Mouse (Mus musculus) neural tube, embryonic 14.5 days (tissue): ENCODE measurements around the gene Nid2. TPM values are rescaled to one million over a fixed set of nuclear protein-coding genes. Genes with fewer than 3 reads are reported as not detected.

Source experiments
- ATAC-seq: fragments of 200-750 bp; cut with Nextera tagmentation; 2 replicates; pipeline ENCODE4 v1.8.0; 2017; ENCODE audit warnings: low read depth, mild to moderate bottlenecking, moderate TSS enrichment, moderate library complexity
- H3K27ac ChIP-seq: fragments of 300-500 bp; sonication (generic); 2 replicates; pipeline ENCODE4 v1.5.1; 2014; ENCODE audit warnings: low read depth, mild to moderate bottlenecking, control low read depth, low read length, moderate library complexity, mixed read lengths
- H3K27me3 ChIP-seq: fragments of 300-500 bp; sonication (generic); 2 replicates; pipeline ENCODE4 v1.6.1; 2014; ENCODE audit warnings: low read length; ENCODE audit not compliant: control insufficient read depth, insufficient read depth
- H3K36me3 ChIP-seq: fragments of 300-500 bp; sonication (generic); 2 replicates; pipeline ENCODE4 v1.6.1; 2014; ENCODE audit warnings: low read length, mixed read lengths; ENCODE audit not compliant: control insufficient read depth, insufficient read depth
- H3K4me1 ChIP-seq: fragments of 300-500 bp; sonication (generic); 2 replicates; pipeline ENCODE4 v1.6.1; 2014; ENCODE audit warnings: low read length; ENCODE audit not compliant: control insufficient read depth, insufficient read depth
- H3K4me2 ChIP-seq: fragments of 300-500 bp; sonication (generic); 2 replicates; pipeline ENCODE4 v1.6.1; 2014; ENCODE audit warnings: mild to moderate bottlenecking, low read depth, low read length, control low read depth
- H3K4me3 ChIP-seq: fragments of 300-500 bp; sonication (generic); 2 replicates; pipeline ENCODE4 v1.5.1; 2014; ENCODE audit warnings: low read depth, low read length, control low read depth, mixed read lengths
- H3K9ac ChIP-seq: fragments of 300-500 bp; sonication (generic); replicated peaks from 2 replicates; pipeline ENCODE4 v1.6.1; 2014; ENCODE audit warnings: low read depth, mild to moderate bottlenecking, control low read depth, low read length, mixed read lengths
- H3K9me3 ChIP-seq: fragments of 300-500 bp; sonication (generic); 2 replicates; pipeline ENCODE4 v1.6.1; 2016; ENCODE audit warnings: low read length; ENCODE audit not compliant: control insufficient read depth
- WGBS: fragments of 180-500 bp; shearing (Covaris S2); extraction: QIAGEN DNeasy Blood & Tissue Kit; methylation state at CpG from one replicate; pipeline ENCODE4 v1.1.7; 2014; 5-methylcytosine and 5-hydroxymethylcytosine counted together
- polyA plus RNA-seq: library from polyadenylated mRNA; unstranded; fragments of >200 nt; fragmentation: Nextera tagmentation; extraction: Ambion mirVana; gene quantifications from 2 replicates; pipeline ENCODE4 v1.2.1, GENCODE M21; 2014

Gene Nid2
- polyA plus RNA-seq, 1 experiment from 2014 or later = 6.6 TPM

GRCm38 (mm10) chr14:19713067-19713466 lies 38.0 kb upstream of the Nid2 start:
- H3K4me1 ChIP-seq = peaks cover 4% of the 10 kb centered on the region; the same call in 1 of the 2 replicates
- H3K9ac ChIP-seq = no peak overlapping the region
- H3K27ac ChIP-seq = no peak overlapping the region
- no peak for ATAC-seq
- no peaks in the 10 kb centered on the region for H3K27me3 ChIP-seq
- no peaks in the 10 kb centered on the region for H3K36me3 ChIP-seq
- no peak overlapping the region for H3K4me3 ChIP-seq
- 72% methylated on average over 3 of the region's 3 CpGs for WGBS
- no peak overlapping the region for H3K4me2 ChIP-seq
- H3K9me3 ChIP-seq = no peaks in the 10 kb centered on the region

GRCm38 (mm10) chr14:19719077-19719476 lies 32.0 kb upstream of the Nid2 start:
- no peak overlapping the region for H3K9ac ChIP-seq
- H3K4me2 ChIP-seq = no peak overlapping the region
- ATAC-seq = no peak
- H3K27ac ChIP-seq = no peak overlapping the region
- no peaks in the 10 kb centered on the region for H3K27me3 ChIP-seq
- H3K9me3 ChIP-seq = no peaks in the 10 kb centered on the region
- WGBS = 62% methylated on average over 3 of the region's 3 CpGs
- H3K36me3 ChIP-seq = no peaks in the 10 kb centered on the region
- no peaks in the 10 kb centered on the region for H3K4me1 ChIP-seq
- H3K4me3 ChIP-seq = no peak overlapping the region

- WGBS = 51% methylated on average over 2 of the region's 2 CpGs
Measured at GRCm38 (mm10) chr14:19720044-19720611, 30.9 kb upstream of the Nid2 start.

GRCm38 (mm10) chr14:19728278-19728677 lies 22.8 kb upstream of the Nid2 start:
- H3K36me3 ChIP-seq = no peaks in the 10 kb centered on the region
- H3K27me3 ChIP-seq = no peaks in the 10 kb centered on the region
- no peak for ATAC-seq
- no peaks in the 10 kb centered on the region for H3K4me1 ChIP-seq
- H3K9ac ChIP-seq = no peak overlapping the region
- H3K9me3 ChIP-seq = no peaks in the 10 kb centered on the region
- 80% methylated on average over 5 of the region's 5 CpGs for WGBS
- no peak overlapping the region for H3K4me3 ChIP-seq
- no peak overlapping the region for H3K4me2 ChIP-seq
- no peak overlapping the region; the same call in 1 of the 2 replicates for H3K27ac ChIP-seq

More at GRCm38 (mm10) chr14:19720044-19720611, 30.9 kb upstream of the Nid2 start:
- Histone ChIP-seq H3K9ac (no peak overlapping the region), H3K27ac (no peak overlapping the region), H3K4me3 (no peak overlapping the region), H3K9me3 (no peaks in the 10 kb centered on the region), H3K36me3 (no peaks in the 10 kb centered on the region), H3K4me1 (no peaks in the 10 kb centered on the region), H3K4me2 (no peak overlapping the region), H3K27me3 (no peaks in the 10 kb centered on the region)
- ATAC-seq = no peak

- Histone ChIP-seq H3K4me2 (no peak overlapping the region), H3K4me1 (no peaks in the 10 kb centered on the region), H3K9ac (no peak overlapping the region), H3K4me3 (no peak overlapping the region), H3K27ac (no peak overlapping the region; the same call in 1 of the 2 replicates), H3K27me3 (no peaks in the 10 kb centered on the region), H3K9me3 (no peaks in the 10 kb centered on the region), H3K36me3 (no peaks in the 10 kb centered on the region)
- no peak for ATAC-seq
- 77% methylated on average over 7 of the region's 7 CpGs for WGBS
Measured at GRCm38 (mm10) chr14:19728737-19729136, 22.3 kb upstream of the Nid2 start.

- ATAC-seq = no peak
- Histone ChIP-seq H3K36me3 (no peaks in the 10 kb centered on the region), H3K4me3 (no peak overlapping the region), H3K4me2 (no peak overlapping the region), H3K9me3 (no peaks in the 10 kb centered on the region), H3K27me3 (no peaks in the 10 kb centered on the region), H3K9ac (no peak overlapping the region), H3K4me1 (no peaks in the 10 kb centered on the region), H3K27ac (no peak overlapping the region)
- 90% methylated on average over 2 of the region's 2 CpGs for WGBS
Measured at GRCm38 (mm10) chr14:19732097-19732496, 19.0 kb upstream of the Nid2 start.

- Histone ChIP-seq H3K4me1 (no peaks in the 10 kb centered on the region), H3K4me2 (no peak overlapping the region), H3K9me3 (no peaks in the 10 kb centered on the region), H3K27ac (no peak overlapping the region), H3K36me3 (no peaks in the 10 kb centered on the region), H3K4me3 (no peak overlapping the region), H3K9ac (no peak overlapping the region), H3K27me3 (no peaks in the 10 kb centered on the region)
- ATAC-seq = no peak
- 54% methylated on average over 4 of the region's 4 CpGs for WGBS
Measured at GRCm38 (mm10) chr14:19733490-19734282, 17.4 kb upstream of the Nid2 start.

- Histone ChIP-seq H3K27me3 (no peaks in the 10 kb centered on the region), H3K9ac (no peak overlapping the region), H3K4me3 (no peak overlapping the region), H3K4me2 (no peak overlapping the region), H3K9me3 (no peaks in the 10 kb centered on the region), H3K36me3 (no peaks in the 10 kb centered on the region), H3K27ac (no peak overlapping the region), H3K4me1 (no peaks in the 10 kb centered on the region)
- no peak for ATAC-seq
- 38% methylated on average over 6 of the region's 6 CpGs for WGBS
Measured at GRCm38 (mm10) chr14:19735303-19735702, 15.8 kb upstream of the Nid2 start.

GRCm38 (mm10) chr14:19737568-19737967 lies 13.5 kb upstream of the Nid2 start:
- Histone ChIP-seq H3K9me3 (no peaks in the 10 kb centered on the region), H3K4me3 (no peak overlapping the region), H3K36me3 (no peaks in the 10 kb centered on the region), H3K4me1 (no peaks in the 10 kb centered on the region), H3K27ac (no peak overlapping the region), H3K27me3 (no peaks in the 10 kb centered on the region), H3K4me2 (no peak overlapping the region), H3K9ac (no peak overlapping the region)
- no peak for ATAC-seq
